Mouse (Mus musculus): ENCODE data around the gene Unc13c.

The Unc13c gene

GRCm38 (mm10) chr9:73867410-73868067 lies 101.2 kb downstream of the Unc13c start:
- no peak for DNase-seq

- no peak for DNase-seq
Measured at GRCm38 (mm10) chr9:73866666-73867065, 102.1 kb downstream of the Unc13c start.

- no peak for DNase-seq
Measured at GRCm38 (mm10) chr9:73859469-73859868, 109.3 kb downstream of the Unc13c start.

GRCm38 (mm10) chr9:73854281-73854680 lies 114.5 kb downstream of the Unc13c start:
- no peak for DNase-seq

- no peak for DNase-seq
Measured at GRCm38 (mm10) chr9:73806681-73807080, 162.1 kb downstream of the Unc13c start.

GRCm38 (mm10) chr9:73774616-73775015 lies 194.2 kb downstream of the Unc13c start:
- DNase-seq, result peak; percentile 76

GRCm38 (mm10) chr9:73755185-73755584 lies 213.6 kb downstream of the Unc13c start:
- DNase-seq, result peak; percentile 49

- DNase-seq, result no peak
Measured at GRCm38 (mm10) chr9:73753480-73753879, 215.3 kb downstream of the Unc13c start.

- DNase-seq, result no peak
Measured at GRCm38 (mm10) chr9:73751344-73751743, 217.4 kb downstream of the Unc13c start.

- DNase-seq, result peak; percentile 57
Measured at GRCm38 (mm10) chr9:73734446-73734845, 234.3 kb downstream of the Unc13c start.

GRCm38 (mm10) chr9:73725717-73726662 lies 242.8 kb downstream of the Unc13c start:
- no peak for DNase-seq

- DNase-seq, result no peak
Measured at GRCm38 (mm10) chr9:73724776-73725175, 244.0 kb downstream of the Unc13c start.

- peak; percentile 20 for DNase-seq
Measured at GRCm38 (mm10) chr9:73713508-73713907, 255.3 kb downstream of the Unc13c start.

- no peak for DNase-seq
Measured at GRCm38 (mm10) chr9:73697103-73697502, 271.7 kb downstream of the Unc13c start.

GRCm38 (mm10) chr9:73681580-73681979 lies 287.2 kb downstream of the Unc13c start:
- no peak for DNase-seq

- no peak for DNase-seq
Measured at GRCm38 (mm10) chr9:73680545-73681495, 287.9 kb downstream of the Unc13c start.

GRCm38 (mm10) chr9:73671656-73672212 lies 297.0 kb downstream of the Unc13c start:
- no peak for DNase-seq

GRCm38 (mm10) chr9:73670040-73670439 lies 298.7 kb downstream of the Unc13c start:
- DNase-seq, result no peak

GRCm38 (mm10) chr9:73662839-73663238 lies 305.9 kb downstream of the Unc13c start:
- DNase-seq, result no peak

GRCm38 (mm10) chr9:73649088-73649487 lies 319.7 kb downstream of the Unc13c start:
- DNase-seq, result no peak

- no peak for DNase-seq
Measured at GRCm38 (mm10) chr9:73638119-73638518, 330.6 kb downstream of the Unc13c start.

- no peak for DNase-seq
Measured at GRCm38 (mm10) chr9:73625171-73625570, 343.6 kb downstream of the Unc13c start.

Measured in retina, postnatal 1 day (tissue).